Mouse (Mus musculus): ENCODE measurements around the gene Mrrf.

- TF ChIP-seq CTCF (IDR thresholded peaks at IDR 0.05; ENCODE audit: low read depth, low read length) (no peak), GATA1 (IDR thresholded peaks at IDR 0.05; ENCODE audit: borderline replicate concordance, low read length) (no peak), GATA2 (IDR thresholded peaks at IDR 0.05; ENCODE audit: borderline replicate concordance, low read depth, low read length) (no peak), POLR2AphosphoS5 (IDR thresholded peaks at IDR 0.05; ENCODE audit: insufficient replicate concordance, low read depth, low read length) (no peak)
Measured at GRCm38 (mm10) chr2:36127973-36128372, 8.2 kb upstream of the Mrrf start.

Data from G1E (cell line).